Mouse (Mus musculus): ENCODE results near the gene H2-DMb2. TPM values are rescaled to one million over a fixed set of nuclear protein-coding genes. Genes with fewer than 3 reads are reported as not detected.
A peak's percentile ranks its signal among the peaks of the same experiment; 100 is the strongest.

The H2-DMb2 gene
- polyA plus RNA-seq, 1 experiment = 123 TPM

- peak; percentile 79 for DNase-seq
- peaks cover 35% of the 10 kb centered on the region for H3K4me1 ChIP-seq (replicated peaks; ENCODE audit: control insufficient read depth, insufficient read depth, low read length)
- H3K36me3 ChIP-seq (ENCODE audit: control insufficient read depth, insufficient read depth, low read length) = peaks cover 12% of the 10 kb centered on the region
- TF ChIP-seq POLR2A (IDR thresholded peaks at IDR 0.05; ENCODE audit: control insufficient read depth, extremely low read depth, insufficient read depth, low read length, poor library complexity) = peak; percentile 75; the same call in 1 of the 2 replicates
- TF ChIP-seq CTCF (IDR thresholded peaks at IDR 0.05; ENCODE audit: borderline replicate concordance, control insufficient read depth, extremely low read depth, insufficient read depth, low read length, poor library complexity) = peak; percentile 37; the same call in 1 of the 2 replicates
- WGBS = 0% methylated on average over 32 of the region's 32 CpGs
- peak overlapping the region; percentile 95 for H3K4me3 ChIP-seq (ENCODE audit: control insufficient read depth, insufficient read depth, low read length)
- peak overlapping the region; percentile 99 for H3K27ac ChIP-seq (ENCODE audit: control insufficient read depth, insufficient read depth, low read length)
- H3K27me3 ChIP-seq (ENCODE audit: control insufficient read depth, insufficient read depth, low read length) = no peaks in the 10 kb centered on the region
These were observed 54.9 kb downstream of the H2-DMb2 start for GRCm38 (mm10) chr17:34197904-34198520.

- under 1% methylated on average over 11 of the region's 11 CpGs for WGBS
- peaks cover 39% of the 10 kb centered on the region for H3K4me1 ChIP-seq (replicated peaks; ENCODE audit: control insufficient read depth, insufficient read depth, low read length)
- no peak for DNase-seq
- peaks cover 12% of the 10 kb centered on the region for H3K36me3 ChIP-seq (ENCODE audit: control insufficient read depth, insufficient read depth, low read length)
- H3K4me3 ChIP-seq (ENCODE audit: control insufficient read depth, insufficient read depth, low read length) = peak overlapping the region; percentile 95
- no peaks in the 10 kb centered on the region for H3K27me3 ChIP-seq (ENCODE audit: control insufficient read depth, insufficient read depth, low read length)
- TF ChIP-seq POLR2A (IDR thresholded peaks at IDR 0.05; ENCODE audit: control insufficient read depth, extremely low read depth, insufficient read depth, low read length, poor library complexity) = no peak; the same call in 1 of the 2 replicates
- no peak for TF ChIP-seq CTCF (IDR thresholded peaks at IDR 0.05; ENCODE audit: borderline replicate concordance, control insufficient read depth, extremely low read depth, insufficient read depth, low read length, poor library complexity)
- peak overlapping the region; percentile 99 for H3K27ac ChIP-seq (ENCODE audit: control insufficient read depth, insufficient read depth, low read length)
These were observed 55.4 kb downstream of the H2-DMb2 start for GRCm38 (mm10) chr17:34198521-34198912.

GRCm38 (mm10) chr17:34199050-34199619 is 56.0 kb downstream of the H2-DMb2 start:
- Histone ChIP-seq H3K4me1 (replicated peaks; ENCODE audit: control insufficient read depth, insufficient read depth, low read length) (peaks cover 43% of the 10 kb centered on the region), H3K27ac (ENCODE audit: control insufficient read depth, insufficient read depth, low read length) (peak overlapping the region; percentile 99), H3K4me3 (ENCODE audit: control insufficient read depth, insufficient read depth, low read length) (peak overlapping the region; percentile 95), H3K36me3 (ENCODE audit: control insufficient read depth, insufficient read depth, low read length) (peaks cover 7% of the 10 kb centered on the region; the same call in 1 of the 2 replicates), H3K27me3 (ENCODE audit: control insufficient read depth, insufficient read depth, low read length) (no peaks in the 10 kb centered on the region)
- TF ChIP-seq CTCF (IDR thresholded peaks at IDR 0.05; ENCODE audit: borderline replicate concordance, control insufficient read depth, extremely low read depth, insufficient read depth, low read length, poor library complexity) (no peak), POLR2A (IDR thresholded peaks at IDR 0.05; ENCODE audit: control insufficient read depth, extremely low read depth, insufficient read depth, low read length, poor library complexity) (no peak)
- no peak for DNase-seq
- WGBS = 20% methylated on average over 12 of the region's 12 CpGs

GRCm38 (mm10) chr17:34200047-34200446 is 56.9 kb downstream of the H2-DMb2 start:
- no peak for DNase-seq
- peak overlapping the region; percentile 18 for H3K4me3 ChIP-seq (ENCODE audit: control insufficient read depth, insufficient read depth, low read length)
- 84% methylated on average over 10 of the region's 10 CpGs for WGBS

GRCm38 (mm10) chr17:34200772-34201505 is 57.8 kb downstream of the H2-DMb2 start:
- H3K4me3 ChIP-seq (ENCODE audit: control insufficient read depth, insufficient read depth, low read length) = peak overlapping the region; percentile 18
- no peak for DNase-seq
- TF ChIP-seq POLR2A (IDR thresholded peaks at IDR 0.05; ENCODE audit: control insufficient read depth, extremely low read depth, insufficient read depth, low read length, poor library complexity) = no peak
- TF ChIP-seq CTCF (IDR thresholded peaks at IDR 0.05; ENCODE audit: borderline replicate concordance, control insufficient read depth, extremely low read depth, insufficient read depth, low read length, poor library complexity) = no peak
- peak overlapping the region; percentile 87 for H3K27ac ChIP-seq (ENCODE audit: control insufficient read depth, insufficient read depth, low read length)
- H3K27me3 ChIP-seq (ENCODE audit: control insufficient read depth, insufficient read depth, low read length) = no peaks in the 10 kb centered on the region
- 0 out of 2 replicates have a peak, but pooled peaks cover 3% of the 10 kb centered on the region for H3K36me3 ChIP-seq (ENCODE audit: control insufficient read depth, insufficient read depth, low read length)
- peaks cover 42% of the 10 kb centered on the region for H3K4me1 ChIP-seq (replicated peaks; ENCODE audit: control insufficient read depth, insufficient read depth, low read length)
- WGBS = 40% methylated on average over 16 of the region's 16 CpGs

More at GRCm38 (mm10) chr17:34200047-34200446, 56.9 kb downstream of the H2-DMb2 start:
- Histone ChIP-seq H3K27ac (ENCODE audit: control insufficient read depth, insufficient read depth, low read length) (0 out of 2 replicates have a peak overlapping the region, but pooled peaks have one; percentile 6), H3K36me3 (ENCODE audit: control insufficient read depth, insufficient read depth, low read length) (peaks cover 3% of the 10 kb centered on the region; the same call in 1 of the 2 replicates), H3K4me1 (replicated peaks; ENCODE audit: control insufficient read depth, insufficient read depth, low read length) (peaks cover 38% of the 10 kb centered on the region), H3K27me3 (ENCODE audit: control insufficient read depth, insufficient read depth, low read length) (no peaks in the 10 kb centered on the region)
- TF ChIP-seq CTCF (IDR thresholded peaks at IDR 0.05; ENCODE audit: borderline replicate concordance, control insufficient read depth, extremely low read depth, insufficient read depth, low read length, poor library complexity) = no peak
- no peak for TF ChIP-seq POLR2A (IDR thresholded peaks at IDR 0.05; ENCODE audit: control insufficient read depth, extremely low read depth, insufficient read depth, low read length, poor library complexity)

Other genes starting within 250 kb of the H2-DMb2 start
- 0.69 and 1.0 TPM in 2 replicates for gene Platr17, start 238.2 kb upstream of the H2-DMb2 start, polyA plus RNA-seq (2012; rRNA removed)
- 116 and 129 TPM in 2 replicates for gene Daxx, start 233.9 kb upstream of the H2-DMb2 start, polyA plus RNA-seq (2012; rRNA removed)
- gene Tapbp, start 227.4 kb upstream of the H2-DMb2 start, polyA plus RNA-seq (2012; rRNA removed) = 201 and 248 TPM in 2 replicates
- 119 and 120 TPM in 2 replicates for gene Zbtb22, start 227.4 kb upstream of the H2-DMb2 start, polyA plus RNA-seq (2012; rRNA removed)
- 528 and 541 TPM in 2 replicates for gene Rgl2, start 213.8 kb upstream of the H2-DMb2 start, polyA plus RNA-seq (2012; rRNA removed)
- 29.8 and 35.1 TPM in 2 replicates for gene Pfdn6, start 203.0 kb upstream of the H2-DMb2 start, polyA plus RNA-seq (2012; rRNA removed)
- 35.4 and 38.1 TPM in 2 replicates for gene Wdr46, start 202.6 kb upstream of the H2-DMb2 start, polyA plus RNA-seq (2012; rRNA removed)
- 25.6 and 25.8 TPM in 2 replicates for gene B3galt4, start 191.8 kb upstream of the H2-DMb2 start, polyA plus RNA-seq (2012; rRNA removed)
- gene Vps52, start 187.5 kb upstream of the H2-DMb2 start, polyA plus RNA-seq (2012; rRNA removed) = 127 and 142 TPM in 2 replicates
- 584 and 593 TPM in 2 replicates for gene Rps18, start 187.3 kb upstream of the H2-DMb2 start, polyA plus RNA-seq (2012; rRNA removed)
- 3,482 and 5,138 TPM in 2 replicates for gene H2-K1, start 143.0 kb upstream of the H2-DMb2 start, polyA plus RNA-seq (2012; rRNA removed)
- 38.4 and 40.7 TPM in 2 replicates for gene Ring1, start 118.6 kb upstream of the H2-DMb2 start, polyA plus RNA-seq (2012; rRNA removed)
- gene H2-Ke6, start 115.2 kb upstream of the H2-DMb2 start, polyA plus RNA-seq (2012; rRNA removed) = 127 and 141 TPM in 2 replicates
- gene Slc39a7, start 111.6 kb upstream of the H2-DMb2 start, polyA plus RNA-seq (2012; rRNA removed) = 187 and 195 TPM in 2 replicates
- 143 and 164 TPM in 2 replicates for gene Rxrb, start 111.5 kb upstream of the H2-DMb2 start, polyA plus RNA-seq (2012; rRNA removed)
- 8.5 and 11.8 TPM in 2 replicates for gene Col11a2, start 103.9 kb upstream of the H2-DMb2 start, polyA plus RNA-seq (2012; rRNA removed)
- 122 and 154 TPM in 2 replicates for gene H2-Oa, start 51.0 kb upstream of the H2-DMb2 start, polyA plus RNA-seq (2012; rRNA removed)
- gene H2-DMa, start 23.8 kb upstream of the H2-DMb2 start, polyA plus RNA-seq (2012; rRNA removed) = 141 and 177 TPM in 2 replicates
- gene Brd2, start 20.7 kb upstream of the H2-DMb2 start, polyA plus RNA-seq (2012; rRNA removed) = 236 and 257 TPM in 2 replicates
- 130 and 197 TPM in 2 replicates for gene H2-DMb1, start 9.8 kb downstream of the H2-DMb2 start, polyA plus RNA-seq (2012; rRNA removed)
- 197 and 202 TPM in 2 replicates for gene Tap1, start 44.2 kb downstream of the H2-DMb2 start, polyA plus RNA-seq (2012; rRNA removed)
- 288 and 334 TPM in 2 replicates for gene Psmb9, start 44.5 kb downstream of the H2-DMb2 start, polyA plus RNA-seq (2012; rRNA removed)
- gene Psmb8, start 54.4 kb downstream of the H2-DMb2 start, polyA plus RNA-seq (2012; rRNA removed) = 656 and 705 TPM in 2 replicates
- 231 and 232 TPM in 2 replicates for gene Tap2, start 60.2 kb downstream of the H2-DMb2 start, polyA plus RNA-seq (2012; rRNA removed)
- 30.1 and 37.5 TPM in 2 replicates for gene H2-Ob, start 95.6 kb downstream of the H2-DMb2 start, polyA plus RNA-seq (2012; rRNA removed)
- 2,799 and 4,004 TPM in 2 replicates for gene H2-Ab1, start 114.4 kb downstream of the H2-DMb2 start, polyA plus RNA-seq (2012; rRNA removed)
- 1,027 and 1,363 TPM in 2 replicates for gene H2-Aa, start 144.5 kb downstream of the H2-DMb2 start, polyA plus RNA-seq (2012; rRNA removed)
- gene H2-Eb1, start 162.6 kb downstream of the H2-DMb2 start, polyA plus RNA-seq (2012; rRNA removed) = 492 and 666 TPM in 2 replicates
- gene H2-Eb2, start 182.4 kb downstream of the H2-DMb2 start, polyA plus RNA-seq (2012; rRNA removed) = 7.6 and 10.0 TPM in 2 replicates
- 1.3 and 1.4 TPM in 2 replicates for gene Btnl2, start 211.5 kb downstream of the H2-DMb2 start, polyA plus RNA-seq (2012; rRNA removed)
- gene Btnl1, start 233.8 kb downstream of the H2-DMb2 start, polyA plus RNA-seq (2012; rRNA removed) = 0.54 and 0.83 TPM in 2 replicates

Measured in thymus, adult 2 months (tissue).